Mouse (Mus musculus): ENCODE data around the gene Snrpb.
A peak's percentile ranks its signal among the peaks of the same experiment; 100 is the strongest.

The Snrpb gene

DNA sequence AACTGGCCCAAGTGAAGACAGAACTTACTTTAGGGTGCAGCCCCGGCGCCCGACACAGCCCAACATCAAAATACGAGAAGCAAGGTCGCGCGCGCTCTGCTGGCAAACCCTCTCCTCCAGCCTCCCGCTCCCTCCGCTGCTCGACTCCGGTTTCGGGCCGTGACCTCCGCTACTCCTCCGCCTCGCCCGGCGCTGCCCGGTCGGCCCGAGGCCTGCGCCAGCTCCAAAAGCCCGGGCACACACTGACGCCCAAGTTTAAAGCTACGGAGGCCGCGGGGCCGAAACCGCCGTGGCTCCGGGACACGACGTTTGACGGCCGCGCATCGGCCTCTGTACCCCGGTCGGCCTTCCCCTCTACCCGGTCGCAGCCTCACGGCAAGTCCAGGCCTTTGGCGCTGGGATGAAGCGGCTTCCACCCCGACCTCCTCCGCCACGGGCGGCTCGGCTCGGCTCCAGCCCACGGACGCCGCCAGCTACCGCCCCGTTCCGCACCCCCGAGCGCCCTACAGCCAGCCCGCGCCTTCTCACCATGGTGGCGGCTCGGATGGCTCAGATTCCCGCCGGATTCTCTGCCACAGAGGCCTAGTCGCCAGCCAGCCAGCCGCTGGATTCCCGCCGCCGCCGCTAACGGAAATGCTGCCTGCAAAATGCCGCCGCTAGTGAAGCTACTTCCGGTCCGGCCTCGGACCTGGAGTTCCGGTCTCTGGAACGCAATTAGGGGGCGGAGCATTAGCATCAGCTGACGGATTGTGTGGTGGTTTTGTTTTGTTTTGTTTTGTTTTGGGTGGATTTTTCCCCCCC, at the start of gene Snrpb:
Gene Snrpb (minus strand): TSS at position 698 of the 801 bp plus-strand sequence.
- DNase-seq (ENCODE audit: low spot score in 2 of 2) = peak; percentile 84 to 90

DNA sequence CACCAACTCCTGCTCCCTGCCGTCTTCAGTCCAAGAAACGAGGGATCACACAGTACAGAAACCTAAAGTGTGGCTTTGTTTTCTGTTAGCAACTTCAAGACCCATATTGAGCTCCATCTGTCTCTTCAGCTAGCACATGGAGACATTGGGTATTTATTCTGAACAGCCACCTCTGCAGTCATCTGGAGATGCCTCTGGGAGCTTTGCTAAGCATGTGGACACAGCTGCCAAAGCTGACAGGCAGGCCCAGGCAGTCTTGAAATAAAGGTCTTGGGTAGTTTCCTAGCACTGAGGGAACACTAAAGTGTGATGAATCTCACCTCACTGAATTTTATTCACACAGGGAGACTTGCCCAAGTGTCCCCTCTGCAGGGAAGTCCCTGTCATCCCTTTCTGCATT, 32.4 kb upstream of the Snrpb start:
- no peak for DNase-seq (ENCODE audit: low spot score in 2 of 2)

DNA sequence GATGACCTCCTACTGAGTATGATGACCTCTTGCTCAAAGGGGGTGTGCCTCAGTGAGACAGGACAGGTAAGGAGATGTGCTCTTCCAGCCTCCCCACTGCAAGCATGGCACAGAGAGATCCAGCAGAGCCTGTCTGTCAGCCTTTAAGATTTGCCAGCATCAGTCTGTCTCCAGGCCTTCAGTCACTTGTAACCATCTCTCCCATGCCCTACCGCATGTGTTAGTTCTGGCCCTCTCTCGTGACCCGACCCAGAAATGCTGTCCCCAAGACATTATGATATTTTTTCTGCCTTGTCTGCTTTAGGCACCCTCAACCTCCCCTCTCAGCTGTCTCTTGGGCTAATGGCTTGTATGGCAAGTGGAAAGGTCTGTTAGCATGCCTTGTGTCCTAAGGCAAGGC, 30.4 kb upstream of the Snrpb start:
- DNase-seq (ENCODE audit: low spot score in 2 of 2) = no peak

DNA sequence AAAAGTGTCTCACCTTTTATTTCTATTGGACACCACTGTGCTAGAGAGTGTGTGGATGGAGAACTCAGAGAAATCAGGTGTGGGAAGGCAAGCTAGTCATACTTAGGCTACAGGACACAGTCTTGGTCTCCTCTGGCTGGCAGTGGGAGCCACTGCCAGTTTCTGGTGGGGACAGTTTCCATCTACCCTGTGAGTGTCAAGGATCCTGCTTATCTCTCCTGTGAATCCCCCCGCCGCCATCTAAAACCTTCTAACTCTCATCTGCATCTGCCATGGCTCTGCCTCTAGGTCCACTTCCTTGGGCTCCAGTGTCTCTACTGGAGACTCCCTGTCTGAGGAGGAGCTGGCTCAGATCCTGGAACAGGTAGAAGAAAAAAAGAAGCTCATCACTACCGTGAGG, 28.8 kb upstream of the Snrpb start:
- DNase-seq (ENCODE audit: low spot score in 2 of 2) = no peak

DNA sequence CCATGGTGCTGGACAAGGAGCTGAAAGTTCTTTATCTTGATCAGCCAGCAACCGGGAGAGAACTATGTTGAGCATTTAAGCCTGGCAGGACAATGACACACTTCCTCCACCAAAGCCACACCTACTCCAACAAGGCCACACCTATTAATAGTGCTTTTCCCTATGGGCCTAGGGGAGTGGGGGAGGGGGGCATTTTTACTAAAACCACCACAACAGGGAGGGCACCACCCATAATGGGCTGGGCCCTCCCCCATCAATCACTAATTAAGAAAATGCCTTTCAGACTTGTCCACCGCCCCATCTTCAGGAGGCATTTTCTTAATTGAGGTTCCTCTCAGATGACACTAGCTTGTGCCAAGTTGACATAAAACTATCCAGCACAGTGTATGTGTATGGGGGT, 28.2 kb upstream of the Snrpb start:
- no peak for DNase-seq (ENCODE audit: low spot score in 2 of 2)

DNA sequence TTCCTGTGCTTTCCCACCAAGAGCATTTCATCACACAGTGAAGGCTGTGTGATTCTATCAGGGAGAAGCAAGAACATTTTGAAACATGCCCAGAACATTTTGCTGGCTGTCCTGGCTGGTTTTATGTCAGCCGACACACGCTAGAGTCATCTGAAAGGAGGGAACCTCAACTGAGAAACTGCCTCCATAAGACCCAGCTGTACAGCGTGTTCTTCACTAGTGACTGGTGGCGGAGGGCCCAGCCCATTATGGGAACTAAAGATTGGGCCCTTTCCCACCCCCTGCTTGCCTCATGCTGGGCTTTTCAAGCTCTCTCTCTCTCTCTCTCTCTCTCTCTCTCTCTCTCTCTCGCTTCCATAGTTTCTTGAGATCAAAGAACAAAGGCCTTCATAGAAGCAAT, 21.8 kb upstream of the Snrpb start:
- no peak for DNase-seq (ENCODE audit: low spot score in 2 of 2)

DNA sequence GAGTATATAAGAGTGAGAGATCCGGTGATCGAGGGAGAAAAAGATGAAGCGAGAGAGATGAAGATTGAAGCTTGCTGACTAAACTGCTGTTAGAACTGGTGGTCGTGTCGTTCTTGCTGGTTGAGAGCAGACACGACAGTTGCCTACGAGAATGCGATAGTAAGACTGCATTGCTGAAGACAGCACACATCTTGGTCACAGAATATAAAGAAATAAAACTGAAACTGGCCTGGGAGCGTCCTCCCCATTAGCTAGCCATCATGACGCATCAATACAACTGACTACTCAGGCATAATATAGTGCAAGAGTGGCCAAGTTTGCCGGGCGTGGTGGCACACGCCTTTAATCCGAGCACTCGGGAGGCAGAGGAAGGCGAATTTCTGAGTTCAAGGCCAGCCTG, 15.7 kb upstream of the Snrpb start, which contains the start of gene Tmc2:
Gene Tmc2 (plus strand): TSS at position 301 of the 400 bp plus-strand sequence.
- no peak for DNase-seq (ENCODE audit: low spot score in 2 of 2)

DNA sequence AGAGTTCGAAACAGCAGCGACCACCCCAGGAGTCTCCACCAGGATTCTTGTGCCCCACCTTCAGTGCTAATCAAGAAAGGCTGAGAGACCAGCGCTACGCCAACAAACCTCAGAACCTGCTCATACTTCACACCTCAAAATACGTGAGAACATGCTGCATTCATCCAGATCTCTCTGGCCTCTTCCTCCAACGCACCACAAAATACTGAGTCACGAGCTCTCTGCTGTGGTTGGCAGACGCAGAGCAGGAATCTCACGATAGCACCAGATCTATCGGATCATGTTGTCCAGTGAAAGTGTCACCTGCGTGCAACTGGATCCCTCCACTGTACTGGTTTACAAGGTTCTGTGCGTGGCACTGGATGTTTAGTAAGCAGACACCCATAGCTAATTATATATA, 9.2 kb upstream of the Snrpb start:
- DNase-seq (ENCODE audit: low spot score in 2 of 2) = no peak

DNA sequence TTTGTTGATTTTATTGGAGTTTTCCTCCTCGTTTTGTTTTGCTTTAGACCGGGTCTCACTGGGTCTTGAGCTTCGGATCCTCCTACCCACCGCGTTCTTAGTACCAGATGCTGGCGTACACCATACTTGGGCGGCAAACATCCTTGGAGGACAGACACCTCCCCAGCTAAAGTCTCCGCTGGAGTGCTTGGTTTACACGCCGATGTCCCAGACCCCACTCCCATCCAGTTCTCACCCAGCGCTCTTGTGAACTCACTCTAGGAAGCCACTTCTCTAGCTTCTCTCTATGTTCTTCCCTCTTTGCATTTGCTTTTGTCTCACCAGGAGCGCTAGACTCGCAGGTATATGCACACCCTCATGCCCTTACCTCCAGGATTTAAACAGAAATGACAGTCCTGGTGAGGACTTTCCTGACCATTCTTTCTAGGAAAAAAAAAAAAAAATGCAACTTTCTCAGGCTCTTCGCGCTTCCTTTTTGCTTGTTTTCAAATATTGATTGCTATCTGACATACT, 360 bp upstream of the Snrpb start:
- DNase-seq (ENCODE audit: low spot score in 2 of 2) = no peak

DNA sequence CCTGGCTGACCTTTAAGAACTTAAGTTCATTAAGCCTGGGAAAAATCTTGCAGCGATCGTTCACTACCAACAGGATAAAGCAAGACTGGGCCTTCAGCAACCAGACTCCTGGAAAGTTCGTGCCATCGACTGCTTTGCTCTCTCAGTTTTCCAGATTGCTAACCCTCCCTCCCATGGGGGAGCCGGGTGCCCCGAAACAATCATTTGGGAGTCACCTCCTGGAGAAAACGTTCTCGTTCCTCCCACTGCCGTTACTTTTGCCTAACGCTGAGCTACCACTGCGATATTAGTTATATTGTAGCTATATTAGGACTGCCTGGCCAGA, 860 bp downstream of the Snrpb start:
- DNase-seq (ENCODE audit: low spot score in 2 of 2) = peak in 1 of 2 experiments; percentile 2

DNA sequence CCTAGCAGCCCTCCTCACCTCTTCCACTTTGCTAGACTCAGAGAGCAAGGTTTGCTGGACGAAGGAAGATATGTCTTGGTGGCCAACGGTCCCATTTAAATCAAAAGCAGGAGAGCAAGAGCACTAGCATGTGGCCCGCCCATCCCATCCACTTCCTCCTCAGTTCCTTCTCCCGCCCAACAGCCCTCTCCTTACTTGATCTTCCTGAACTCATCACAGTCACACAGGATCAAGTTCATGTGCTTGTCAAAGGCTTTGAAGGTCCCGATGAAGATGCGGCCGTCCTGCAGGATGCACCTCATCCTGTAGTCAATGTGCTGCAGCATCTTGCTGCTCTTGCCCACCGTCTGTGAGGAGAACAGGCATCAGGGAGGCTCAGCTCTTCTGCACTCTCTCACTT, 2.4 kb downstream of the Snrpb start:
- DNase-seq (ENCODE audit: low spot score in 2 of 2) = peak in 1 of 2 experiments; percentile 6

DNA sequence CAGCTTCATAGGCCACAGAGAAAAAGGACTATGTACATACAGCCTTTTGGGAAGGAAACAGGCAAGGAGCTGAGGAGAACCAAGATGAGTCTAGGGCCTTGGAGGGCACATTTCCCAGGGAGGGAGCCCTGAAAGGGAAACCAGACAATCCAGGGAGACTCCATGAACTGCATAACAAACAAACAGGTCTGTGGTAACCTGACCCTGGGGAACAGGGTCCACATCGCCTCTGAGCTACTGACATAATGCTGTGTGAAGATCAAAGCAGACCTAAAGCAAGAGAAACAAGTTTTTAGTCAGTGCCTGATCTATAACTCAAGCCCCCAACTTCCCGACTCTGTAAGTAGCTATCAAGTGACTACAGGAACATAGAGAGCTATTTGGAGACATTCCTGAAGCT, 7.5 kb downstream of the Snrpb start:
- no peak for DNase-seq (ENCODE audit: low spot score in 2 of 2)

DNA sequence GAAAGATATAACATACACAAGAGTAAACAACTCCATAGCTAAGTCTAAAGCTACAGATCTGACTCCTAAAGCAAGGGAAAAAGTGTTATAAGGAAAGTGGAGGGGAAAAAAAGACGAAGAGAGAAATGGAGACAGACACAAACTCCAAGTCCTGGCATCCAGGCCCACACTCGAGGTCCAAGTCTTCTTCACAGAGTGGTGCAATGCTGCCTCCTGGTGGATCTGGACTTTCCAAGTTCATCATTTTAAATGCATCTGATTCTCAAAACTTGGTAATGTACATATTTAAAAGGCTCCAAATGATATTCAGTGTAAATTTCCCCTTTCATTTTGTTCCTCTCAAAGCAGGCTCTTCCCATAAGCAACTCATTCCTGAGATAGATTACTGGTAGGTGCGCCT, 11.3 kb downstream of the Snrpb start:
- DNase-seq (ENCODE audit: low spot score in 2 of 2) = peak in 1 of 2 experiments; percentile 22

DNA sequence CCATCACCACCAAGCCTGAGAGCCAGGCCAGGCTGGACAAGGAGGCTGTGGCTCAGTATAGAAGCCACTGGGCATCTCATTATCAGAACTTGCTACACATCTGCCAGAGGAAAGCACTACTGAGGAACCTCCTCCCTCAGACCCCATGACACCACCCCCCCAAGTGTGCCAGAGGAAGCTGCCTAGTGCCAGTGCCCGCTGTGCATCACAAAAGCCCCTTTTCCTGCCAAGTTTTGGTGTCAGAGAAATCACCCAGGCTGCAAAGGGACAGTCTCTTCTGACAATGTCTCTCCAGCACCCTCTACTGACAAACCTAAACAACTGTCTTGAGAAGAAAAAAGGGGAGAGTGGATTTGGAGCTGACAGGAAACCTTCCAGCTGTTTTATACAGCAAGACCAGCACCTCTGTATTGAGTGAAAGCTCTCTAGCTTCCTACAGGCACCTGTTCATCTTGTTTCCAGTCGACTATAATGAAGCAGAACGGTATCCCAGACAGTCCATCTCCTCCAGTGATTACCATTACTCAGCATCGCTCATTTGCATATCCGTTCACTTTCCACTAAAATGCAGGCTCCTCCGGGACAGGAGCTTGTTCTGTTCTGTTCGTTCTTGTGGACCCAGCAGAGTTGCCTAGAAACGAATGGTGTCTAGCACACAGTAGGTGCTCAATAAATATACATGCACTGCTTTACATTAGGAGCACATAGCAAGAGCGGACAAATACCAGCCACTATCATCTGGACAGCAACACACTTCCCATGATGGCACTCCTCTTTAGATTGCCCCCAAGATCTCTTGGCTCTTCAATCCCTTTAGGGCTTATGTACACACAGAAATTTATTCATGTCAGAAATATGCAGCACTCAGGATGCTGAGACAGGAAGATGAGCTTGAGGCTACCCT, 12.6 kb downstream of the Snrpb start:
- no peak for DNase-seq (ENCODE audit: low spot score in 2 of 2)

DNA sequence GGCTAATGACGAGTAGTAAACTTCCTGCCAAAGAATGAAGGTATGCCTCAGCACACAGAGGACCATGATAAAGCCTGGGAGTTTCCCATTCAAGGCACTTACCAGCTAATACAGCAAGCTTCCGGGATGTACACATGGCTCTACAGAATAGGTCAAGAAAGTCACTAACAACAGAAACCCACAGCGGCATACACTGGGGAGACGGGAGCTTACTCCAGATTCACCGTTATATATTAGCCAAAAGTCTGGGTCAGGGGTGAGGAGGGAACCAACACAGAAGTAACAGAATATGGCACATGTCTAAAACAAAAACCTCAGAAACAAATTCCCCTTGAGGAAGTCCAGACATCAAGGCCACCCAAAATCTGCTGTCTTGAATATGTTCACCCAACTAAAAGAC, 16.5 kb downstream of the Snrpb start:
- DNase-seq (ENCODE audit: low spot score in 2 of 2) = no peak

DNA sequence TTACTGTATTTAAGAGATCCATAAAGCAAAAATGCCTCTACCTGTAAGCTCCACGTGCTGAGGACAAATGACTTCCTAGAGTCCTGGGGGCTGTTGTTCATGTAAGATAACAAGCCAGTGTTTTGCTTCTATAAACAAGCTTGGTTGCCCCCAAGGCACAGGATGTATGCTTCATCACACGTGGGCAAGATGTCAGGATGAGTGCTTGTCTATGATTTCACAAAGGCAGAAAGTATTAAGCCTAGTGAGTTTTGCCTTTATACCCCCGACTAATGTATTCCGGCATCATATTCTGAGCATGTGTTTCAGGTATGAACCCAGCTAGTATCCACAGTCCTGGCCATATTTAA, 21.1 kb downstream of the Snrpb start:
- no peak for DNase-seq (ENCODE audit: low spot score in 2 of 2)

DNA sequence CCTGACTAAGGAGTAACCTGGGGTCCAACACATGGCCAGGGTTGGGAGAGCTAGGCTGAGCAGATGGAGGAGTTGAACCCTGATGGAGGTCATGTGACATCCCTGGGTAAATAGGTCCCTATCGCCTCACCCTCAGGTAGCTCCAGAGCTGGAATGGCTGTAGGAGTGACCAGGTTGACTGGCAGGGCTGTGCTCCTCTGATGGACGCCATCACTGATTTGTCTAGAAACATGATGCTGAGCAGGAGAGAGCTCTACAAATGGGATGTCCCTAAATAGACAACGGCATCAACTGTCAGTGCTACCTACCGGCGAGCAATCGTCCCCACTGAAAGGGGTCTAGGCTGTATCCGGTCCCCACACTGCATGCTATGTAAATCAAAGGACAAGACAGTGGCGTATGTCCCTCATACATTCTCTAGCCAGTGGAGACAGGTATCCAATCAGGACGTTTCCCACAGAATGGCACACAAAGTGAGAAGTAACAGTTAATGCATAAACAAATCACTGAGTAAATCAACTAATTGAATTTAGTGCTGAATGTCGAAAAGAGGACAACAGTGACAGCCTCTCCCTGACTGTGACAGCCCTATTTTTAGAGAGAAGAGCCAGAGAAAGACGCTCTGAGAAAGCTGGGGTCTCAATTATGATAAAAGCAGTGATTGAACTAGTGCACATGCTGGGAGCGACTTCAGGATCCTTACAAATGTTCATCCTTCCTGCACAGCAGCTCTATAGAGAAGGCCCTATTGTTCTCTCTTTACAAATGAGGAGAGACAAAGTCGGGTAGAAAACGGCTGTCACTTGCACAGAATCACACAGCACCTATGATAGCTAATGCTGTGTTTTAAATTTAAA, 21.7 kb downstream of the Snrpb start:
- no peak for DNase-seq (ENCODE audit: low spot score in 2 of 2)

DNA sequence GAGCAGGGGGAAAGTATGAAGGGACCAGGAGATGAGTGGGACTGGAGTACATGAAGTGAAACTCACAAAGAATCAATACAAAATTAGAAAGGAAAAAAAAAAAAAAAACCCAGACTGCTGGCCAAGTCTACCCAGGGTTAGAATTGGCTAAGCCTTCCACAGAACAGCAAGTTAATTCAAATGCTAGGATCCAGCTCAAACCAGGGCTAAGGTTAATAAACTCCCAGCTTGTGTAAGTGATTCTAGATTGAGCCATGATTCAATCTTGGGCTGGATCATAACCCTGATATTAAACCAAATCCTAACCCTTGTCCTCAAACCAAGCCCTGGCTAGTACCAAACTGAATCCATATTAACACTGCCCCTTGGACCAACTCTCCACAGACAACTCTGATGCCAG, 23.4 kb downstream of the Snrpb start:
- DNase-seq (ENCODE audit: low spot score in 2 of 2) = no peak

DNA sequence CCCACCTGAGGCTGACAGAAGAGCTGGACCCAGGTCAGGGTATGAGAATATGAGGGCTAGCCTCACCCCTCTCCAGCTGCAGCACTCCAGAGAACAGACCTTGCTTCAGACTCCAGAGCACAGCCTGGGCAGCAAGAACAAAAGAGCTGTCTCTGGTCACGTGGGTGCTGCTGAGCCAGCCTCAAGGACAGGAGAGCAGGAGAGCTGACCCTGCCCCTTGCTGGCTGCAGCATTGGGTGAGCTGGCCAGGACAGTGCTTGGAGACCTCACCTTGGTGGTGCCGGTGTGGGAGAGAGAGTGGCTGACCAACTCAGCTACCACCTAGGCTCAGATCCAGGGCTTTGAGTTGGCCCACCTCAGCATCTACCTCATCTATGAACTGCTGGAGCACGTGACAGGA, 24.0 kb downstream of the Snrpb start:
- no peak for DNase-seq (ENCODE audit: low spot score in 2 of 2)

DNA sequence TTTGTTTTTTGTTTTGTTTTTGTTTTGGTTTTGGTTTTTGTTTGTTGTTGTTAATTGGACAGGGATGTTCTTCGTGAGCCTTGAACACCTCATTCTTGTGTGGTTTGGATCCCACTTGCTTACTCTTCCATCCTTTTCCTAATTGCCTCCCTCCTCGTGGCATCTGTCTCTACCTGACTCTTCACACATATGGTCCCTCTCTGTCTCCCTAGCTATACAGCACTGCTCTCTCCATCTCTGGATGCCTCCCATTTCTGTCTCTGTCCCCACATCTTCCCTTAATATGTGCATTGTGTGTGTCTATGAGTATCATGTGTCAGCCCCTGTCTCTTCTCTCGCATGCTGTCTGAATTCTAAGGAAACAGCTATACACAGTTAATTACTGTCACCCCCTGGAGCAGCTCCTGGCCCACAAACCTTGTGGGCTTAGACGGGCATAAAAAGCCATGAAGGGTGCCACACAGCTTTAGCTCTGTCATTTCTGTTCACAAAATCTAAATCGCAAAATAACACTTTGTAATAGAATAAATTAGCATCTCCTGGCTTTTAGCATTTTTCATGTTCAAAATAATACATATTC, 33.0 kb downstream of the Snrpb start:
- no peak for DNase-seq (ENCODE audit: low spot score in 2 of 2)

DNA sequence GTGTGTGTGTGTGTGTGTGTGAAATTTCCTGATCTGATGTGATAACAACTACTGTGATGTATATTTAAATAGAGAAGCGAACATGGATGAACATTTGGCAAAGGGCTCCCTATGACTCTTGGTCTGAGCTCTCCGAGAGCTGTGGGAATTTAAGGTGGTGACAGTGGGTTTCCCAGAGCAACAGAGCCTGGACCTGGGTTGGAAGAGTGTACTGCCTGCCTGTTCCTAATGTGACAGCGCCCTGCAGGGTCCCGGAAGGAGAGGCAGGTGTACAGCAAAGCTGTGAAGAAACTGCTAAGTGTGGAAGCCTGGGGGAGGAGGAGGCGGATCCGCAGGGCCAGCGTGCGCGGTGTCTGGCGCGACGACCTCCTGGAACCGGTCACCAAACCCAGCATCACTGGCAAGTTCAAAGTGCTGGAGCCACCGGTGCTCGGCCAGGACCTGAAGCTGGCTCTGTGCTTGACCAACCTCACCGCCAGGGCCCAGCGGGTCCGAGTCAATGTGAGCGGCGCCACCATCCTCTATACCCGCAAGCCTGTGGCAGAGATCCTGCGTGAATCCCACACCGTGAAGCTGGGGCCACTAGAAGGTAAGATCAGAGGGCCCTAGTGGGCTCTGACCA, 34.4 kb downstream of the Snrpb start:
- DNase-seq (ENCODE audit: low spot score in 2 of 2) = no peak
